Mouse (Mus musculus) kidney, adult 2 months (tissue): ENCODE results near the gene Lrrc4c. TPM values are rescaled to one million over a fixed set of nuclear protein-coding genes. Genes with fewer than 3 reads are reported as not detected.

ENCODE experiments used
- DNase-seq: peaks from one replicate; pipeline ENCODE4 v3.0.0; 2021
- H3K27ac ChIP-seq: fragments of 200-500 bp; 2 replicates; pipeline ENCODE4 v1.5.1; 2012; ENCODE audit warnings: low read depth, low read length, control low read depth, inconsistent platforms; ENCODE audit not compliant: insufficient read depth
- H3K27me3 ChIP-seq: fragments of 200-500 bp; replicated peaks from 2 replicates; pipeline ENCODE4 v1.6.1; 2012; ENCODE audit warnings: mild to moderate bottlenecking, moderate library complexity, low read length, inconsistent platforms; ENCODE audit not compliant: control insufficient read depth, insufficient read depth
- H3K36me3 ChIP-seq: fragments of 200-500 bp; 2 replicates; pipeline ENCODE4 v1.6.1; 2012; ENCODE audit warnings: mild to moderate bottlenecking, moderate library complexity, low read length, inconsistent platforms; ENCODE audit not compliant: control insufficient read depth, insufficient read depth
- H3K4me1 ChIP-seq: fragments of 200-500 bp; 2 replicates; pipeline ENCODE4 v1.6.1; 2011; ENCODE audit warnings: low read length; ENCODE audit not compliant: control insufficient read depth, insufficient read depth
- H3K4me3 ChIP-seq: fragments of 200-500 bp; 2 replicates; pipeline ENCODE4 v1.5.1; 2011; ENCODE audit warnings: mild to moderate bottlenecking, low read depth, low read length, control low read depth; ENCODE audit not compliant: insufficient read depth
- CTCF ChIP-seq: fragments of 200-500 bp; conservative IDR thresholded peaks from 2 replicates; pipeline ENCODE4 v1.5.1; 2011; ENCODE audit warnings: low read depth, mild to moderate bottlenecking, control low read depth, low read length, moderate library complexity, mixed read lengths; ENCODE audit not compliant: insufficient read depth, insufficient read length
- POLR2A ChIP-seq: fragments of 200-500 bp; IDR thresholded peaks from one replicate; pipeline ENCODE4 v1.6.1; 2011; ENCODE audit warnings: low read depth, low read length, control low read depth
- WGBS: fragments of 180-500 bp; shearing (Covaris S2); methylation state at CpG from one replicate; pipeline ENCODE4 v1.1.7; 2018; 5-methylcytosine and 5-hydroxymethylcytosine counted together
- polyA plus RNA-seq: library from polyadenylated mRNA; depleted of rRNA; stranded (reverse); fragments of >200 nt; gene quantifications from 2 replicates; pipeline ENCODE4 v1.2.3, GENCODE M21; 2012

Gene Lrrc4c
- polyA plus RNA-seq, 1 experiment = 0.23 TPM

DNA sequence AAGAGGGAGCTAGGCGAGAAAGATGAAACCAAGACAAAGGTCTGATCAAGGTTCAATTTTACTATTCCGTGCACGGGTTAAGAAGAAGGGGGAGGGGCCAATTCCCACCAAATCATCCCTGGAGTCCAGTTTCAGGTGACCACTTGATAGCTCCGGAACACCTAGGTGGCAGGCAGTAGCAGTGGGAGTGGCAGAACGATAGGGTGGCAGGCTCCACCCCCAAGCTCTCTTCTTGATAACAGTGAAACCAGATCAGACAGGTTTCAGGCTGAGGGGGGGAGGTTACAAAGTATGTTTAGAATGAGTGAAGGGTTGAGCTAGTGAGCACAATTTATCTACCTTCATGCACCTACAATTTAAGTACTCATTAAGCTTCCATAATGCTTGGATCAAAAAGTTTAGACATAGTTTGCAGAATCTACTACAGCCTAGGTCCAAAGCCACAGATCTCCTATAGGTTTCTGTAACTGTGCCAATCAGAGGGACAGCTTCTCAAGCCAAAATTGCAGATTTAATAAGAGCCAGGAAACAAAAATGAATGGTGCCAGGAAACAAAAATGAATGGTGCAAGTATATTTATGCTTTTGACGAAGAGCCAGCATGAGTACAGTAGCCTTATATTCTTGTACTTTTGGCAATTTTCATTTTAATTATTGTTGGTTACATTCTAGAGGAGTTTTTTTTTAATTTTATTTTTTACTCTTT lies 478.9 kb downstream of the Lrrc4c start:
- TF ChIP-seq CTCF = no peak
- TF ChIP-seq POLR2A = no peak
- no peak for DNase-seq
- Histone ChIP-seq H3K4me1 (no peaks in the 10 kb centered on the region), H3K4me3 (no peak overlapping the region), H3K27me3 (no peaks in the 10 kb centered on the region), H3K36me3 (no peaks in the 10 kb centered on the region), H3K27ac (no peak overlapping the region)
- 30% methylated on average over 6 of the region's 6 CpGs for WGBS

DNA sequence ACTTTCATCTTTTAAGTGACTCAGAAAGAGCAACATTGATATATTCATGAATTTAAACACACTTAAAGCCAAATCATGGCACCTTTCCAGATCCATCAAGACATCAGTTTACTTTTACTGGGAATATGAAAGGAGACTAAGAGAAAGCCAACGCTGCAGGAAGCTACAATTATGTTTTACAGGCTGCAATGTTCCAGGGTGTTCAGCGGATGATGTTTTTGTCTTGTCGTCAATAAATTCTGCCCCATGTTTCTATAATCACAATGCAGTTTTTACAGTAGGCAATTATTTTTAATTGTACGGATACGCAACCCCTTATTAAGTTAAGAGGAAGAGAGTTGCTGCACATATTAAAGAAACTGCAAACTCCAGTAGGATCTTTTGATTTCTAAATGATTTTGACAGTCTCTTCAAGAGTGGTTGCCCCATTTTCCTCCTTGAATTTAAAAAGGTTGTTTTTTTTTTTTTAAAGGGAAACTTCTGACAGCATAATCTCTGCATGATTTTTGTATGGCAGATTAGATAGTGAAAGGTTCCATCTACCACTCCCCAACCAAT lies 532.9 kb downstream of the Lrrc4c start:
- H3K4me1 ChIP-seq = no peaks in the 10 kb centered on the region
- TF ChIP-seq CTCF (no peak), POLR2A (no peak)
- no peak overlapping the region for H3K27ac ChIP-seq
- H3K27me3 ChIP-seq = no peaks in the 10 kb centered on the region
- no peak for DNase-seq
- H3K36me3 ChIP-seq = no peaks in the 10 kb centered on the region
- WGBS = 87% methylated on average over 5 of the region's 5 CpGs
- no peak overlapping the region for H3K4me3 ChIP-seq

DNA sequence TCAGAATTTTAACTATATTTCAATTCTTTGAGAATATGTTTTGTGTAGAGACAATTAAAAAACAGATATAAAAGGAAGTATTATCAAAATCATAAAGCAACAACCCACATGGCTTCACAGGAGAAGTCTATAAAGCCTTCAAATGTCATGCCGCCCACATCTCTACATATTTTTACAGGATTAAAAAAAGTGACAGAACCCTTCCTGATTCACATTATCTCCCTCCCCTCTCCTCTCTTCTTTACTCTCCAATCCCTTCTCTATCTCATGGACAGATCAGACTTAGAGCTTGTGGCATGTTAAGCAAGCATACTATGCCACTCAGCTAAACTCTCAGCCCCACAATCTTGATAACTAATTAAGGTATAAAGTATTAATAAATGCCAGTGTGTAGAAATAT lies 535.8 kb downstream of the Lrrc4c start:
- 94% methylated on average over 1 of the region's 1 CpGs for WGBS
- Histone ChIP-seq H3K4me1 (no peaks in the 10 kb centered on the region), H3K27ac (no peak overlapping the region), H3K27me3 (no peaks in the 10 kb centered on the region), H3K4me3 (no peak overlapping the region), H3K36me3 (no peaks in the 10 kb centered on the region)
- DNase-seq = no peak
- TF ChIP-seq CTCF = no peak
- no peak for TF ChIP-seq POLR2A

DNA sequence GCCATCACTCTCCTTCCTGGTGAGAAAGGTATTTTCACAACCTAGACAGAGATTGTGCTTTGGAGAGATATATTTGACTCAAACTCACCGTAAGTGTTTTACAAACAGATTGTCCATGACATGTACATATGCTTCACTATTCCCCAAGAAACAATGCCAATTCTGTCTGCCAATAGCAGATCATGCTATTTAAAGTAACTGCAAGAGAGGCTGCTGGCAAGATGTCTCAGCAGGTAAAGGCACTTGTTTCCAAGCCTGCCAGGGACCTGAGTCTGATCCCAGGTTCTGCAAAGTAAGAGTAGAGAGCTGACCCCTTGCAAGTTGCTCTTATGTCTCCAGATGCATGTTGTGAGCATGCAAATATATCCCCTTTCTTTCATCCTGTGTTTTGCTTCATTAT lies 558.1 kb downstream of the Lrrc4c start:
- no peaks in the 10 kb centered on the region for H3K27me3 ChIP-seq
- WGBS = 93% methylated on average over 1 of the region's 1 CpGs
- no peak overlapping the region for H3K4me3 ChIP-seq
- H3K27ac ChIP-seq = no peak overlapping the region
- H3K4me1 ChIP-seq = no peaks in the 10 kb centered on the region
- DNase-seq = no peak
- TF ChIP-seq POLR2A = no peak
- TF ChIP-seq CTCF = no peak
- H3K36me3 ChIP-seq = no peaks in the 10 kb centered on the region

DNA sequence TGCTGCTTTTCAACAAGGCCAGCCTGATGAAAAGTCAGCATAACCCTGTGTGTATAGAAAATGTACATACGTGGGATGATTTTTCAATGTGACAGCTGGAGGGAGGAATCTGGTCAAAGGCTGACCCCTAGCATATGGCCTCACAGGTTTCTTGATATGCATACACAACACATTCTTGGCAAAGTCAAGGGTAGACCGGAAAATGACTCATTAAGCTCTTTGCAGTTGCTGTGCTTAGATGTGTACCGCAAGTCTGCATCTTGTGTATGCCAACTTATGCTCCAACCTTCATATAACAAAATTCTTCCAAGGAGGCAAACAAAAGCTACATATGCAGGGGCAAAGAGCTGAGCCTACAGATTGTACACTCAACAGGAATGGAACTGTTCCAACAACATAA lies 631.6 kb downstream of the Lrrc4c start:
- no peak overlapping the region for H3K27ac ChIP-seq
- no peak overlapping the region for H3K4me3 ChIP-seq
- no peaks in the 10 kb centered on the region for H3K4me1 ChIP-seq
- H3K27me3 ChIP-seq = no peaks in the 10 kb centered on the region
- TF ChIP-seq POLR2A (no peak), CTCF (no peak)
- DNase-seq = no peak
- 77% methylated on average over 3 of the region's 3 CpGs for WGBS
- H3K36me3 ChIP-seq = no peaks in the 10 kb centered on the region

DNA sequence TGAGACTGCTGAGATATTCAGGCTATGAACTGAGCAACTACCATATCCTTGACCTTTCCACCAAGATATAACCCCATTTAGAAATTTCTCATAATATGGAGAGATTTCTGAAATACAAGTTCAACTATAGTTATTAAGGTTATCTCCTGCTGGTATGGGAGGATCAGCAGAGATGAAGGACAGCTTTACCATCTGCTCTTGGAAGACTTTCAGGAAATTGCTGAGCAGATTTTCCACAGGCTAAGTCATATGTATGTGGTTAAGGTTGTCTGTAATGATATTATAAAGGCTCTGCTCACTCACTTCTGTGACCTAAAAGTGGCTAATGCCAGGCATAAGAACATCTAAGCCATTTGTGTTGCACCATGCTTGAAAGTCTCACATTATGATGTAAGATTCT lies 681.6 kb downstream of the Lrrc4c start:
- H3K36me3 ChIP-seq = no peaks in the 10 kb centered on the region

DNA sequence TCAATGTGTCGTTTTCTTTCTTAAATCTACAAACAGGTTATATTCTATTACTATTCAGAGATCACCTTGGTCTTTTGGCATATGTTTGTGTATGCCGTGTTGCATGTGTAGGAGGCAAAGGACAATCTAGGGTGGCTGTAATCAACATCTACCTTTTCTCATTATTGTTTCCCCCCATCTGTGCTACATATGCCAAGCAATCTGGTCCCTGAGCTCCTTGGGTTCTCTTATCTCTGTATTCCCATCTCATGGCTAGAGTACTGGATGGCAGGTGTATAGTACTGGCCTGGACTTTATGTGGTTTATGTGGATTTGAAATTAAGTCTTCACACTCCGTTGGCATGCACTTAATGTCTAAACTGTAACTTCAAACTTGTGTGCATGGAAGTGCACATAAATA lies 700.4 kb downstream of the Lrrc4c start:
- DNase-seq = no peak
- no peak overlapping the region for H3K4me3 ChIP-seq
- H3K27ac ChIP-seq = no peak overlapping the region
- 51% methylated on average over 3 of the region's 3 CpGs for WGBS
- H3K27me3 ChIP-seq = no peaks in the 10 kb centered on the region
- no peak for TF ChIP-seq CTCF
- no peak for TF ChIP-seq POLR2A
- H3K4me1 ChIP-seq = no peaks in the 10 kb centered on the region
- no peaks in the 10 kb centered on the region for H3K36me3 ChIP-seq

More for the DNA sequence above, 681.6 kb downstream of the Lrrc4c start:
- no peaks in the 10 kb centered on the region for H3K4me1 ChIP-seq
- DNase-seq = no peak
- no peak overlapping the region for H3K4me3 ChIP-seq
- TF ChIP-seq POLR2A (no peak), CTCF (no peak)
- no peaks in the 10 kb centered on the region for H3K27me3 ChIP-seq
- H3K27ac ChIP-seq = no peak overlapping the region

DNA sequence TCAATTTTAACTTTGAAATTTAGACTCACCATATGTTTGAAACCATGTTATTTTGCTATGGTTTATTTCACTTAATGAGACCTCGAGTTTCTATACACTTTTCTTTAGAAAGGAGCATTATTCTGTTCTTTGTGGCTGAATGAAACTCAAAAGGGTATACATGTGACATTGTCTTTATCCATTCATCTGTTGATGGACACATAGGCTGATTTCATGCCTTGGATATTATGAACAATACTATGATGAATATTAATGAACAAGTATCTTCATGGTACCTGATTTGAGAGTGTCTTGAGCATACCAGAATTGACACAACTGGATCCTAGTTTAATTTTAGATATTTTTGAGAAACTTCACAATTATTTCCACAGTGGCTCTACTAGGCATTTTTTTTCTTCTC lies 709.0 kb downstream of the Lrrc4c start:
- H3K27ac ChIP-seq = no peak overlapping the region
- TF ChIP-seq CTCF (no peak), POLR2A (no peak)
- no peaks in the 10 kb centered on the region for H3K4me1 ChIP-seq
- no peak overlapping the region for H3K4me3 ChIP-seq
- no peak for DNase-seq
- no peaks in the 10 kb centered on the region for H3K27me3 ChIP-seq
- 70% methylated on average over 1 of the region's 1 CpGs for WGBS
- H3K36me3 ChIP-seq = no peaks in the 10 kb centered on the region
